Mouse (Mus musculus) heart, embryonic 14.5 days (tissue): ENCODE measurements around the gene Tap2. TPM values are rescaled to one million over a fixed set of nuclear protein-coding genes. Genes with fewer than 3 reads are reported as not detected.

Experiments
- ATAC-seq: fragments of 200-750 bp; cut with Nextera tagmentation; 2 replicates; pipeline ENCODE4 v1.8.0; 2017; ENCODE audit warnings: low read depth, moderate TSS enrichment; ENCODE audit not compliant: insufficient number of reproducible peaks, insufficient read depth, low FRiP score
- H3K27ac ChIP-seq, 2 experiments: fragments of 200-500 bp in 1 of 2; fragments of 300-500 bp in 1 of 2; sonication (generic) in 1 of 2; replicated peaks in 1 of 2; 2 replicates each; pipeline ENCODE4 v1.5.1; 2012 to 2014; ENCODE audit warnings: low read depth in 2 of 2, low read length in 2 of 2, control low read depth in 1 of 2, mild to moderate bottlenecking in 1 of 2, mixed read lengths in 1 of 2; ENCODE audit not compliant: control insufficient read depth in 1 of 2, insufficient read depth in 1 of 2
- H3K27me3 ChIP-seq: fragments of 300-500 bp; sonication (generic); 2 replicates; pipeline ENCODE4 v1.6.1; 2014; ENCODE audit warnings: mild to moderate bottlenecking, low read length, control low read depth; ENCODE audit not compliant: control insufficient read depth, insufficient read depth
- H3K36me3 ChIP-seq: fragments of 300-500 bp; sonication (generic); 2 replicates; pipeline ENCODE4 v1.6.1; 2014; ENCODE audit warnings: mild to moderate bottlenecking, control low read depth, low read length, mixed read lengths; ENCODE audit not compliant: control insufficient read depth, insufficient read depth
- H3K4me1 ChIP-seq, 2 experiments: fragments of 200-500 bp in 1 of 2; fragments of 300-500 bp in 1 of 2; sonication (generic) in 1 of 2; 2 replicates each; pipeline ENCODE4 v1.6.1; 2012 to 2014; ENCODE audit warnings: low read length in 2 of 2, control low read depth in 1 of 2, mixed read lengths in 1 of 2; ENCODE audit not compliant: control insufficient read depth in 2 of 2, insufficient read depth in 2 of 2
- H3K4me2 ChIP-seq: fragments of 300-500 bp; sonication (generic); 2 replicates; pipeline ENCODE4 v1.6.1; 2014; ENCODE audit warnings: mild to moderate bottlenecking, low read length
- H3K4me3 ChIP-seq, 2 experiments: fragments of 200-500 bp in 1 of 2; fragments of 300-500 bp in 1 of 2; sonication (generic) in 1 of 2; 2 replicates each; pipeline ENCODE4 v1.5.1; 2012 to 2014; ENCODE audit warnings: low read length in 2 of 2, mild to moderate bottlenecking in 2 of 2, control low read depth in 1 of 2, low read depth in 1 of 2, moderate library complexity in 1 of 2; ENCODE audit not compliant: control insufficient read depth in 1 of 2, insufficient read depth in 1 of 2
- H3K9ac ChIP-seq: fragments of 300-500 bp; sonication (generic); 2 replicates; pipeline ENCODE4 v1.6.1; 2014; ENCODE audit warnings: mild to moderate bottlenecking, low read length
- H3K9me3 ChIP-seq: fragments of 300-500 bp; sonication (generic); 2 replicates; pipeline ENCODE4 v1.6.1; 2016; ENCODE audit warnings: low read length, control low read depth; ENCODE audit not compliant: control insufficient read depth
- WGBS: fragments of 180-500 bp; shearing (Covaris S2); extraction: QIAGEN DNeasy Blood & Tissue Kit; methylation state at CpG from one replicate; pipeline ENCODE4 v1.1.7; 2014; 5-methylcytosine and 5-hydroxymethylcytosine counted together
- polyA plus RNA-seq: library from polyadenylated mRNA; unstranded; fragments of >200 nt; fragmentation: Nextera tagmentation; extraction: Ambion mirVana; gene quantifications from 2 replicates; pipeline ENCODE4 v1.2.1, GENCODE M21; 2014

Tap2 gene
- polyA plus RNA-seq, 1 experiment from 2014 or later: 2.1 TPM

- H3K27me3 ChIP-seq: peaks cover 55% of the 10 kb centered on the region
- H3K4me2 ChIP-seq: no peak overlapping the region
- H3K4me1 ChIP-seq: peaks cover 4 to 5% of the 10 kb centered on the region in 2 experiments; a peak in 2 of 4 replicates
- no peak overlapping the region for H3K27ac ChIP-seq
- no peak overlapping the region for H3K9ac ChIP-seq
- no peak for ATAC-seq
- H3K9me3 ChIP-seq: no peaks in the 10 kb centered on the region
- H3K36me3 ChIP-seq: no peaks in the 10 kb centered on the region
- WGBS: 96% methylated on average over 9 of the region's 9 CpGs
- no peak overlapping the region for H3K4me3 ChIP-seq
Measured at GRCm38 (mm10) chr17:34207866-34208265, 4.5 kb downstream of the Tap2 start.

DNA sequence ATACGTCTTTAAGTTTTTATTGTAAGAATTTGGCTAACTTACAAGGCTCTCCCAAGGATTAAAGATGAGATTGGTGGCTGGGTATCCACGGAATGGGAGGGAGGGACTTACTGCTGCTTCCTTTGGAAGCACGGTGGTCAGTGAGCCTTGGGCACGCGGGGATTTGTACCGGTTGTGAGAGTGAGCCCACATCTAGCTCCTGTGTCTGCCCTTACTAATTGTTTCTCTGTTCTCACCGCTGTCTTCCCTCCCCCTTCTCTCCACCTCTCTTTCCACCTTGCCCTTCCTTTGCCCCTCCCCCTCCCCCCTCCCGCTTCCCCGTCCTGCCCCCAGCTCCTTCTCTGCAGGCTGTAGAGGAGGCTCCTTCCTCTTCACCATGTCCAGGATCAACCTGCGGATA is 5.1 kb downstream of the Tap2 start:
- Histone ChIP-seq H3K4me1 (peaks cover 4 to 5% of the 10 kb centered on the region in 2 experiments; a peak in 2 of 4 replicates), H3K36me3 (no peaks in the 10 kb centered on the region), H3K9me3 (no peaks in the 10 kb centered on the region), H3K27ac (no peak overlapping the region), H3K27me3 (peaks cover 57% of the 10 kb centered on the region), H3K4me2 (no peak overlapping the region), H3K4me3 (no peak overlapping the region), H3K9ac (no peak overlapping the region)
- 18% methylated on average over 10 of the region's 10 CpGs for WGBS
- ATAC-seq: no peak

- no peak overlapping the region for H3K4me2 ChIP-seq
- H3K4me3 ChIP-seq: no peak overlapping the region
- H3K4me1 ChIP-seq: peaks cover 4 to 5% of the 10 kb centered on the region in 2 experiments; a peak in 2 of 4 replicates
- H3K9me3 ChIP-seq: no peaks in the 10 kb centered on the region
- no peak overlapping the region for H3K9ac ChIP-seq
- WGBS: 52% methylated on average over 3 of the region's 3 CpGs
- H3K36me3 ChIP-seq: no peaks in the 10 kb centered on the region
- H3K27me3 ChIP-seq: peaks cover 70% of the 10 kb centered on the region
- no peak overlapping the region for H3K27ac ChIP-seq
- no peak for ATAC-seq
Measured at GRCm38 (mm10) chr17:34209680-34210079, 6.4 kb downstream of the Tap2 start.

DNA sequence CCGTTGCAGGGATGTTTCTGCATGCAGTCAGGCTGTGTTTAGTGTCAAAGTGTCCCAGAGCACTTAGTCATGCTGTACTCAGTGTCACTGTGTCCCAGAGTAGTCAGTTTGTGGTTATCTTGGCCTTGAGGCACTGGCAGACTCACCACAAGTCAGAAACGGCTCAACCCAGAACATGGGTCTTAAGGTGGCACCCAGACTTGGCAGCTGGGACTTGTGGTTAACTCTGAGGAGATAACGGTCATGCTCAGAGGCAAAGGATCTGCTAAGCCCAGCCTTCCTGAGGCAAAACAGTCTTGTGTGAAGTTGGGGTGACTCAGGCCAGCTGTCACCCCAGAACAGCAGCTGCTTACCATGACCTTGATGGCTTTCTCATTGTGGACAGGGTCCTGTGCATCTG is 7.3 kb downstream of the Tap2 start:
- H3K4me2 ChIP-seq: no peak overlapping the region
- H3K9me3 ChIP-seq: no peaks in the 10 kb centered on the region
- 58% methylated on average over 3 of the region's 3 CpGs for WGBS
- no peak for ATAC-seq
- H3K36me3 ChIP-seq: no peaks in the 10 kb centered on the region
- 0 out of 4 replicates have a peak, but pooled peaks cover 0 to under 1% of the 10 kb centered on the region in 2 experiments for H3K4me1 ChIP-seq
- no peak overlapping the region for H3K4me3 ChIP-seq
- no peak overlapping the region for H3K9ac ChIP-seq
- peaks cover 75% of the 10 kb centered on the region for H3K27me3 ChIP-seq
- no peak overlapping the region for H3K27ac ChIP-seq

GRCm38 (mm10) chr17:34211746-34212365 is 8.5 kb downstream of the Tap2 start:
- H3K4me3 ChIP-seq: no peak overlapping the region
- no peaks in the 10 kb centered on the region for H3K9me3 ChIP-seq
- WGBS: 23% methylated on average over 23 of the region's 23 CpGs
- H3K27ac ChIP-seq: no peak overlapping the region
- no peak overlapping the region for H3K4me2 ChIP-seq
- peaks cover 65% of the 10 kb centered on the region for H3K27me3 ChIP-seq
- H3K4me1 ChIP-seq: no peaks in the 10 kb centered on the region
- no peak for ATAC-seq
- no peak overlapping the region for H3K9ac ChIP-seq
- no peaks in the 10 kb centered on the region for H3K36me3 ChIP-seq

GRCm38 (mm10) chr17:34213936-34214335 is 10.6 kb downstream of the Tap2 start:
- no peak for ATAC-seq
- 46% methylated on average over 21 of the region's 21 CpGs for WGBS
- Histone ChIP-seq H3K9ac (no peak overlapping the region), H3K9me3 (peaks cover 4% of the 10 kb centered on the region; the same call in 1 of the 2 replicates), H3K4me2 (no peak overlapping the region), H3K36me3 (no peaks in the 10 kb centered on the region), H3K27ac (no peak overlapping the region), H3K4me1 (no peaks in the 10 kb centered on the region), H3K27me3 (peaks cover 56% of the 10 kb centered on the region), H3K4me3 (no peak overlapping the region)

GRCm38 (mm10) chr17:34215176-34215575 is 11.8 kb downstream of the Tap2 start:
- H3K27ac ChIP-seq: no peak overlapping the region
- H3K4me1 ChIP-seq: no peaks in the 10 kb centered on the region
- H3K36me3 ChIP-seq: no peaks in the 10 kb centered on the region
- ATAC-seq: no peak
- peaks cover 51% of the 10 kb centered on the region for H3K27me3 ChIP-seq
- no peak overlapping the region for H3K9ac ChIP-seq
- H3K9me3 ChIP-seq: peaks cover 4% of the 10 kb centered on the region; the same call in 1 of the 2 replicates
- WGBS: 86% methylated on average over 12 of the region's 12 CpGs
- no peak overlapping the region for H3K4me3 ChIP-seq
- no peak overlapping the region for H3K4me2 ChIP-seq
